Mouse (Mus musculus) CD4-positive, CD25-positive, alpha-beta regulatory T cell (primary cell): ENCODE data around the gene Cdh20. TPM values are rescaled to one million over a fixed set of nuclear protein-coding genes. Genes with fewer than 3 reads are reported as not detected.

ENCODE experiments used
- polyA plus RNA-seq: library from polyadenylated mRNA; unstranded; fragments of 100-300 nt; shearing (Covaris generic); gene quantifications from one replicate; pipeline ENCODE4 v1.2.1, GENCODE M21; 2017

Gene Cdh20
- not detected for polyA plus RNA-seq

GRCm38 (mm10) chr1:104768371-104769249 lies at the start of gene Cdh20:
Cdh20 (plus strand) TSS chr1:104768529.

